Mouse (Mus musculus) C2C12 (cell line): ENCODE measurements around the gene Nprl2. TPM values are rescaled to one million over a fixed set of nuclear protein-coding genes. Genes with fewer than 3 reads are reported as not detected.

Source experiments
- H3K27me3 ChIP-seq: one replicate; pipeline ENCODE4 v1.6.1; 2011; ENCODE audit not compliant: control insufficient read depth, insufficient read depth, insufficient read length
- H3K36me3 ChIP-seq: one replicate; pipeline ENCODE4 v1.6.1; 2011; ENCODE audit not compliant: control insufficient read depth, insufficient read depth
- H3K4me3 ChIP-seq: one replicate; pipeline ENCODE4 v1.5.1; 2011; ENCODE audit warnings: mild to moderate bottlenecking, control low read depth; ENCODE audit not compliant: poor library complexity, insufficient read depth, severe bottlenecking
- H3K79me2 ChIP-seq: one replicate; pipeline ENCODE4 v1.6.1; 2011; ENCODE audit not compliant: control insufficient read depth, insufficient read depth
- H3K79me3 ChIP-seq: one replicate; pipeline ENCODE4 v1.6.1; 2011; ENCODE audit warnings: low read depth, control low read depth
- H3ac ChIP-seq: one replicate; pipeline ENCODE3; 2011; ENCODE audit warnings: low read depth; ENCODE audit not compliant: control insufficient read depth, insufficient read length
- CEBPB ChIP-seq: IDR thresholded peaks from one replicate; pipeline ENCODE4 v1.6.1; 2011; ENCODE audit warnings: low read depth, mild to moderate bottlenecking, control low read depth, moderate library complexity
- CTCF ChIP-seq: IDR thresholded peaks from one replicate; pipeline ENCODE4 v1.5.1; 2011; ENCODE audit not compliant: control insufficient read depth, insufficient read depth, insufficient read length
- FOSL1 ChIP-seq: IDR thresholded peaks from one replicate; pipeline ENCODE4 v1.8.0; 2011; ENCODE audit warnings: mild to moderate bottlenecking, low read length; ENCODE audit not compliant: poor library complexity, insufficient read depth, severe bottlenecking
- MAX ChIP-seq: IDR thresholded peaks from one replicate; pipeline ENCODE4 v1.6.1; 2011; ENCODE audit warnings: mild to moderate bottlenecking, control low read depth
- MYOD1 ChIP-seq: IDR thresholded peaks from one replicate; pipeline ENCODE4 v1.6.1; 2011; ENCODE audit warnings: low read depth; ENCODE audit not compliant: control insufficient read depth, insufficient read length
- MYOG ChIP-seq: IDR thresholded peaks from one replicate; pipeline ENCODE4 v1.6.1; 2011; ENCODE audit not compliant: control insufficient read depth, insufficient read length; ENCODE audit errors: extremely low read depth
- USF1 ChIP-seq: IDR thresholded peaks from one replicate; pipeline ENCODE4 v1.6.1; 2011; ENCODE audit warnings: low read depth, mild to moderate bottlenecking, control low read depth, moderate library complexity
- polyA plus RNA-seq: library from polyadenylated mRNA; unstranded; fragments of >200 nt; fragmentation: generic; extraction: Trizol; gene quantifications from one replicate; pipeline ENCODE4 v1.2.1, GENCODE M21; 2012; ENCODE audit warnings: missing spikeins

Nprl2 gene
- polyA plus RNA-seq, 1 experiment = 12.8 TPM

DNA sequence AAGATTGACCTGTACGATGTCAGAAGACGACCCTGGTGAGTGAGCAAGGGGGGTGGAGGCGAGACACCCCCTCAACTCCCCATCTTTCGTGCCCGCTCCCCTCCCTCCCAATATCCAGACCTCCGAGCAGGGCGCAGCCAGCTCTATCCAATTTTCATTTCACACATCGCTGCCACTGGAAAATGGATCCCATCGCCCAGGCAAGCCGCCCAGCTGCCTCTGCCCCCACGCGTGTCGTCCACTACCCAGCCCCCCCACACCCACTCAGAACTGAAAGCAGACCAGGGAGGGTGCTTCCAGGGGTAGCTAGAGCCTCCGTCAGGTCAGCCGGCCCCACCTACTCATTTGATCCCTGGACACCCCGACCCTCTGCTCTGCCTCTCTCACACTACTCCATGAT is 29.7 kb upstream of the Nprl2 start:
- Histone ChIP-seq H3ac (no peak overlapping the region), H3K36me3 (no peaks in the 10 kb centered on the region), H3K4me3 (no peak overlapping the region), H3K79me2 (no peaks in the 10 kb centered on the region), H3K79me3 (no peaks in the 10 kb centered on the region), H3K27me3 (peaks cover 75% of the 10 kb centered on the region)
- TF ChIP-seq CEBPB = no peak

- H3K4me3 ChIP-seq = no peak overlapping the region
- no peaks in the 10 kb centered on the region for H3K79me3 ChIP-seq
- no peaks in the 10 kb centered on the region for H3K79me2 ChIP-seq
- TF ChIP-seq CTCF (peak; percentile 78), FOSL1 (no peak)
- H3K36me3 ChIP-seq = no peaks in the 10 kb centered on the region
- H3ac ChIP-seq = no peak overlapping the region
- H3K27me3 ChIP-seq = peaks cover 74% of the 10 kb centered on the region
Measured at GRCm38 (mm10) chr9:107514303-107514955, 27.6 kb upstream of the Nprl2 start.

DNA sequence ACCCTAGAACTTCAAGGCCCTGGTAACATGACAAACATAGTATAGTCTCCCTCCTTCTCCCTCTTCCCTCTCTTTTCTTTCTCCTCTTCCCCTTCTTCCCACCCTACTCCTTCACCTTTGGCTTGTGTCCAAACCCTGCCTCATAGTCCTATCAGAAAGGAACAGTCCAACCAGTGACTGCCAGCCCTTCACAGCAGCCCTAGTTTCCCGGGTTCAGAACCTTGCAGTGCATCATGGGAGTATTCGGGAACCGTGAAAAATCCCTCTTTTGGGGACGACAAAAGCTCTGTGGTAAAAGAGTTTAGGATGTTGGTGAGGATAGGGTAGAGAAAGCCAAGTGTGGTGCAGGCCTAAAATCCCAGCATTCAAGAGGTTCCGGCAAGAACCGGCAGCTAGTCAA is 21.7 kb upstream of the Nprl2 start:
- Histone ChIP-seq H3ac (no peak overlapping the region), H3K27me3 (peaks cover 72% of the 10 kb centered on the region), H3K4me3 (no peak overlapping the region), H3K79me2 (no peaks in the 10 kb centered on the region), H3K79me3 (no peaks in the 10 kb centered on the region), H3K36me3 (no peaks in the 10 kb centered on the region)
- TF ChIP-seq USF1 = no peak
- no peak for TF ChIP-seq MAX
- no peak for TF ChIP-seq CEBPB
- TF ChIP-seq MYOD1 = no peak
- TF ChIP-seq MYOG = no peak
- no peak for TF ChIP-seq FOSL1
- no peak for TF ChIP-seq CTCF

GRCm38 (mm10) chr9:107521190-107521589 is 20.8 kb upstream of the Nprl2 start:
- H3K36me3 ChIP-seq = no peaks in the 10 kb centered on the region
- TF ChIP-seq MYOD1 = no peak
- H3K4me3 ChIP-seq = no peak overlapping the region
- H3K79me2 ChIP-seq = no peaks in the 10 kb centered on the region
- H3K79me3 ChIP-seq = no peaks in the 10 kb centered on the region
- peaks cover 79% of the 10 kb centered on the region for H3K27me3 ChIP-seq
- no peak overlapping the region for H3ac ChIP-seq

GRCm38 (mm10) chr9:107521711-107522399 is 20.2 kb upstream of the Nprl2 start:
- H3K27me3 ChIP-seq = peaks cover 84% of the 10 kb centered on the region
- no peaks in the 10 kb centered on the region for H3K79me3 ChIP-seq

GRCm38 (mm10) chr9:107522400-107522711 is 19.7 kb upstream of the Nprl2 start:
- Histone ChIP-seq H3K27me3 (peaks cover 84% of the 10 kb centered on the region), H3K79me3 (no peaks in the 10 kb centered on the region), H3K36me3 (no peaks in the 10 kb centered on the region), H3ac (no peak overlapping the region), H3K79me2 (no peaks in the 10 kb centered on the region), H3K4me3 (no peak overlapping the region)
- TF ChIP-seq MYOD1 (no peak), FOSL1 (no peak), CEBPB (no peak), USF1 (no peak), MAX (no peak), CTCF (no peak), MYOG (no peak)

More at GRCm38 (mm10) chr9:107521711-107522399, 20.2 kb upstream of the Nprl2 start:
- no peak overlapping the region for H3K4me3 ChIP-seq
- no peaks in the 10 kb centered on the region for H3K79me2 ChIP-seq
- H3ac ChIP-seq = no peak overlapping the region
- H3K36me3 ChIP-seq = no peaks in the 10 kb centered on the region
- TF ChIP-seq MYOD1 = no peak
- no peak for TF ChIP-seq MAX
